Mouse (Mus musculus) heart, embryonic 15.5 days (tissue): ENCODE data around the gene Entpd3. TPM values are rescaled to one million over a fixed set of nuclear protein-coding genes. Genes with fewer than 3 reads are reported as not detected.

Experiments used
- ATAC-seq: fragments of 200-750 bp; cut with Nextera tagmentation; replicated peaks from 2 replicates; pipeline ENCODE4 v1.8.0; 2017; ENCODE audit warnings: low read depth, moderate TSS enrichment; ENCODE audit not compliant: insufficient number of reproducible peaks, insufficient read depth, low FRiP score
- H3K27ac ChIP-seq: fragments of 300-500 bp; sonication (generic); 2 replicates; pipeline ENCODE4 v1.5.1; 2015; ENCODE audit warnings: mild to moderate bottlenecking, inconsistent platforms
- H3K27me3 ChIP-seq: fragments of 300-500 bp; sonication (generic); 2 replicates; pipeline ENCODE4 v1.6.1; 2015; ENCODE audit warnings: inconsistent platforms
- H3K36me3 ChIP-seq: fragments of 300-500 bp; sonication (generic); 2 replicates; pipeline ENCODE4 v1.6.1; 2015; ENCODE audit warnings: mild to moderate bottlenecking, inconsistent platforms
- H3K4me1 ChIP-seq: fragments of 300-500 bp; sonication (generic); replicated peaks from 2 replicates; pipeline ENCODE4 v1.6.1; 2015; ENCODE audit warnings: inconsistent platforms
- H3K4me2 ChIP-seq: fragments of 300-500 bp; sonication (generic); 2 replicates; pipeline ENCODE4 v1.6.1; 2015; ENCODE audit warnings: inconsistent platforms, mild to moderate bottlenecking, moderate library complexity
- H3K4me3 ChIP-seq: fragments of 300-500 bp; sonication (generic); 2 replicates; pipeline ENCODE4 v1.5.1; 2015; ENCODE audit warnings: mild to moderate bottlenecking, inconsistent platforms
- H3K9ac ChIP-seq: fragments of 300-500 bp; sonication (generic); 2 replicates; pipeline ENCODE4 v1.6.1; 2015; ENCODE audit warnings: mild to moderate bottlenecking, inconsistent platforms
- H3K9me3 ChIP-seq: fragments of 300-500 bp; sonication (generic); replicated peaks from 2 replicates; pipeline ENCODE4 v1.6.1; 2016; ENCODE audit warnings: inconsistent platforms
- WGBS: fragments of 180-500 bp; shearing (Covaris S2); methylation state at CpG from one replicate; pipeline ENCODE4 v1.1.7; 2015; ENCODE audit warnings: mixed read lengths; 5-methylcytosine and 5-hydroxymethylcytosine counted together
- polyA plus RNA-seq: library from polyadenylated mRNA; unstranded; fragments of >200 nt; fragmentation: Nextera tagmentation; extraction: Ambion mirVana; gene quantifications from 2 replicates; pipeline ENCODE4 v1.2.1, GENCODE M21; 2015

Gene Entpd3
- polyA plus RNA-seq, 1 experiment from 2014 or later: 0.23 TPM

- peak overlapping the region; percentile 46 for H3K4me2 ChIP-seq
- no peak overlapping the region for H3K9ac ChIP-seq
- no peak overlapping the region for H3K27ac ChIP-seq
- H3K27me3 ChIP-seq: no peaks in the 10 kb centered on the region
- peaks cover 24% of the 10 kb centered on the region for H3K4me1 ChIP-seq
- 36% methylated on average over 10 of the region's 10 CpGs for WGBS
- H3K9me3 ChIP-seq: no peaks in the 10 kb centered on the region; the same call in 1 of the 2 replicates
- no peaks in the 10 kb centered on the region for H3K36me3 ChIP-seq
- no peak overlapping the region for H3K4me3 ChIP-seq
- ATAC-seq: no peak
Measured at GRCm38 (mm10) chr9:120603512-120603908, 63.9 kb downstream of the Entpd3 start.

- H3K4me1 ChIP-seq: peaks cover 24% of the 10 kb centered on the region
- no peaks in the 10 kb centered on the region for H3K27me3 ChIP-seq
- WGBS: 48% methylated on average over 12 of the region's 12 CpGs
- no peak for ATAC-seq
- no peak overlapping the region for H3K4me3 ChIP-seq
- no peak overlapping the region for H3K4me2 ChIP-seq
- H3K9me3 ChIP-seq: no peaks in the 10 kb centered on the region; the same call in 1 of the 2 replicates
- no peak overlapping the region for H3K9ac ChIP-seq
- H3K36me3 ChIP-seq: no peaks in the 10 kb centered on the region
- H3K27ac ChIP-seq: no peak overlapping the region
Measured at GRCm38 (mm10) chr9:120603956-120604355, 64.3 kb downstream of the Entpd3 start.

GRCm38 (mm10) chr9:120611055-120611454 lies 71.4 kb downstream of the Entpd3 start:
- Histone ChIP-seq H3K4me3 (no peak overlapping the region), H3K9me3 (no peaks in the 10 kb centered on the region; the same call in 1 of the 2 replicates), H3K27me3 (no peaks in the 10 kb centered on the region), H3K4me1 (no peaks in the 10 kb centered on the region), H3K9ac (no peak overlapping the region), H3K36me3 (no peaks in the 10 kb centered on the region), H3K27ac (no peak overlapping the region), H3K4me2 (no peak overlapping the region)
- no peak for ATAC-seq

GRCm38 (mm10) chr9:120614059-120614458 lies 74.4 kb downstream of the Entpd3 start:
- Histone ChIP-seq H3K9ac (no peak overlapping the region), H3K4me3 (no peak overlapping the region), H3K4me2 (no peak overlapping the region), H3K36me3 (no peaks in the 10 kb centered on the region), H3K9me3 (no peaks in the 10 kb centered on the region), H3K4me1 (no peaks in the 10 kb centered on the region), H3K27ac (no peak overlapping the region), H3K27me3 (peaks cover 5% of the 10 kb centered on the region; the same call in 1 of the 2 replicates)
- 90% methylated on average over 6 of the region's 6 CpGs for WGBS
- ATAC-seq: no peak

Other genes starting within 250 kb of the Entpd3 start
- gene Myrip, start 238.3 kb upstream of the Entpd3 start, polyA plus RNA-seq: 0.26 and 0.94 TPM in 2 replicates
- gene Eif1b, start 47.6 kb upstream of the Entpd3 start, polyA plus RNA-seq: 120 and 133 TPM in 2 replicates
- gene Rpl14, start 31.6 kb downstream of the Entpd3 start, polyA plus RNA-seq: 378 and 402 TPM in 2 replicates